Mouse (Mus musculus) Muller cell, postnatal 12 days (primary cell): ENCODE measurements around the gene Chchd4.

Source experiments
- DNase-seq: peaks from one replicate; pipeline ENCODE4 v3.0.0-alpha.2; 2015; ENCODE audit errors: inconsistent ontology term

Gene Chchd4

DNA sequence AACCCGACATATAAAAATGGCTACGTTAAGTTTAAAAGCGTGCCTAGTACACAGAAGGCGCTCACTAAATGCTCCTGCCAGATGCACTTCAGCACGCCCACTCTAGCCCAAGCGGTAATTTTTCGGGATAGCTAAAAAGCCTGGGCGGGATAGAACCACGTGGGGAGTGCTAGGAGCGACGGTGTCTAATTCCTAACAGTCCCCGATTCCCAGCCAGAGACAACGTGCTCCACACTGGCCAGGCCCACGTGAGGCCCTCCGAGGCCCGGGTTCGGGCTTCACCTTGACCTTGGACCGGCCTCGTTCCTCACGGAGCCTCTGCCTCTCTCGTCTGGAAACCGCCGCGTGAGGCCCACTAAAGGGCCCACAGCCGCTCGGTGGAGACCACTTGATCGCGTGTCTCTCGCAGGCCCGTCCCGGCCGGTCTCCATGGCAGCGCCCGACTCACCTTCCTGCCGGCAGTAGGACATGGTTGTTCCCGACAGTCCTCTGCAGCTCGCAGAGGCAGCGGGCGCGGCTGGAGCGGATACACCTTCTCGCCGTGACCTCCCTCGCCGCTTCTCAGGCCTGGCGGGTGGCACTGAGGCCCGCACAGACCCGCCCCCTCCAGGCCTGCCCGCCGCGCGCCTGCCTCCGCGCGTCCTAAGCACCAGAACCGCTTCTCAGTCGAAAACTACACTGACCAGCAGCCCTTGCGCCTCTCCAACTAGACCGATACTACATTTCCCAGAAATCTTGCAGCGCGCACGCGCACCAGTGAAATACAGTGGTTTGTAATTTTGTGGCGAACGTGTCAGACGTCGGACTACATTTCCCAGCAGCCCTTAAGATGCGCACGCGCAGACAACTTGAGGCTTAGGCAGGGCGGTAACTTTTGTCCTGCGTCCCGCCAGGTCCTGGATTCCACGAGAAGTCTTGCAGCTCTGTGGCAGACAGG is at the start of gene Chchd4, which contains the start of gene Tmem43:
Chchd4 (minus strand) TSS at position 679 of the 937 bp plus-strand sequence.
Tmem43 (plus strand) TSS at position 836 of the 937 bp plus-strand sequence.
- DNase-seq: peak; percentile 99

DNA sequence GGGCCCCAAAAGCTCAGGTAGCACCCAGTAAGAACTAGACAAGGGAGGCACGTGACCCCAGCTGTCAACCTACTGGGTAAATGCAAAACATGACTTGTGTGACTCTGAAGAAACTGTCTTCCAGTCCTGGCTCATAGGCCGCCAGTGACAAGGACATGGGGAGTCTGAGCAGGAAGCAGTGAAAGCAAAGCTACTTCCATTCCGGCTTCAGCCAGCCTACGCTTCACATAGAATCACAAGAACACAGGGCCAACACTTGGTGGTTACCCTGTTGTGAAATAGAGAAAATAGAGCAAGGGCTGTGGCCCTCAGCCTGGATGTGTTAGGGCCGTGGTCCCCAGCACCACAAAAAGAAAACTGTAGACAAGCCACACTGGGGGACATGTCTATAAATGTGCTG is 49.5 kb upstream of the Chchd4 start:
- no peak for DNase-seq

DNA sequence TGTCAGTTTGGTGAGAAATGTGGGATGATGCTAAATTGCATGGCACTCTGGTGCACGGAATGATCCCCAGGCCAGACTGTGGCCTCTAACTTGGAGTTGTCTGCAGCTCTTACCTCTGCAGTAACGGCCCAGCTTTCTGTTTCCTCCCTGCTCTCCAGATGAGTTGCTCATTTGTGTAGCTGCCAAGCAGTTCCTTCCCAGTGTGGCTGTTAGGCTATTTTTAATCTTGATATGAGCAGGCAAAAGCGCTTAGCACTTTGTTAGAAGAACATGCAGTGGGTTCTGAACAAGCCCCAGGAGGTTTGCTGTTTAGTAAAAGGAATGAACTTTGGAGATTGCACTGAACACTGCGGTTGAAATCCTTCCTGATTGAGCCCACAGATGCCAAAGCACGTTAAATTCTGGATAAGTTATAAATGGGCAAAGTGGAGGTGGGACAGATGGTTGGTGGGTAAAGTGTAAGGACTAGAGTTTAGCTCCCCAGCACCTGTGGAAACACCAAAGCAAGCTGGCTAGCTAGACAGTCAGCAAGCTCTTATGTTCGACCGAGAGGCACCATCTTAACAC is 45.2 kb upstream of the Chchd4 start:
- DNase-seq: no peak

GRCm38 (mm10) chr6:91515545-91516449 is 42.5 kb upstream of the Chchd4 start, which contains the start of the genes Xpc and Lsm3:
Gene Xpc (minus strand): TSS chr6:91515888.
Gene Lsm3 (plus strand): TSS chr6:91515928.
- DNase-seq: peak; percentile 98

DNA sequence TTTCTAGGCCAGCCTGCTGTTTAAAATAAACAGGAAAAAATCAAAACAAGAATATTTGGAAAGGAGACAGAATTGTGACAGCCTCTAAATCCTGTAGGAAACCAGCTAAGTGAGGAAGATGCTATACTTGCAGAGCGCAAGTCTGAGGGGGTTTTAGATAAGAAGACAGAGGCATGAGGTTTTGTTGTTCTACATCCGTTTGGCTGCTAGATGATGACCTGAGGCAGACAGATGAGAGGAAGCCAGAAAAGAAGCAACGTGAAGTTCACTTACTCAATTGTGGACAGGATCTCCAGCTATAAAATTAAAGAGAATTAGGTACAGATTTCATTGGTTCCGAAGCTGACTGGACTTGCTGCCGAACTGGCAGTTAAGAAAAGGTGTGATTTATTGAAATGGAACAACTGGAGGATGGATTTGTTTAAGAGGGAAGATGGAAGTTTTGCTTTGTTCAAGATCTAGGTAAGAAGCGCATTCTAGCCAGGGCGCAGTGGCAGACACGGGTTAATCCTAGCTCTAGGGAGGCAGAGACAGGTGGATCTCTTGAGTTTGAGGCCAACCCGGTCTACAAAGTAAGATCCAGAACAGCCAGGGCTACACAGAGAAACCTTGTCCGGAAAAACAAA is 41.5 kb upstream of the Chchd4 start:
- DNase-seq: no peak

- DNase-seq: no peak
These were observed 40.8 kb upstream of the Chchd4 start for GRCm38 (mm10) chr6:91514135-91514534.

DNA sequence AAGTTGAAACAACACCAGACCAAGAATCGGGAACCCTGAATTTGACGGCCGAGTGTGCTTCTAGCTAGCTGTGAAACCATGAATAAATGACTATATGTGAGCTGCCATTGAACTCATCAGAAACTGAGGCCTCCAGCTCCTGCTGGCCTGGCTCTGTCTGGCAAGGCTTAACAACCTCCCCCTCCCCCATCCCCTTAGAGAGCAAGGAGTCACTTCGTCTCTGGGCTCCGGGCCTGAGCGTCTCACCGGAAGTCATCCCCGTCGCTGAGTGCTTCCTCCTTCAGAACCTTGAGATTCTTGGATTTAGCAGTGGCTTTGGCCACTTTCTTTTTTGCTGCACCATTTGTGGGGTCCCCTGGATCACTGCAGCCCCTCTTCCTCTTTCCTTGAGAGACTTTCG is 36.9 kb upstream of the Chchd4 start:
- DNase-seq: no peak

GRCm38 (mm10) chr6:91509326-91509725 is 36.0 kb upstream of the Chchd4 start:
- peak; percentile 47 for DNase-seq

- DNase-seq: no peak
These were observed 34.7 kb upstream of the Chchd4 start for GRCm38 (mm10) chr6:91508041-91508440.

DNA sequence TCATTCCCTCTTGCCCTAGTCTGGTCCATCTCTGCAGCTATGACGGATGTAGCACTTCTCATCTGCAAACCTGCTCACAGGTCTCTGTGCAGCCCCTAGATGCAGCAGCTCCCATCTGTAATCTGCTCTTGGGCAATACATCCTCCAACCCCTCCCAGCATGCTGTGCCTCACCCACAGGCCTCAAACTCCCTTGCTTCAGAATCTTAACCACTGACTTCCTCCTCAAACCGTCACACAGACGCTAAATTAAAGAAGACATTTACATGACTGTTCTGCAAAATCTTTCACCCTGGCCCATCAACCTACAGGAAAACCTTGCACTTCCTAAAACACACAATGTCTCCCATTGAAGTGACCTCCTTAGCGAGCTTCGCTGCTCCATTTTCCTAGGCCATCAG is 32.7 kb upstream of the Chchd4 start:
- DNase-seq: no peak

DNA sequence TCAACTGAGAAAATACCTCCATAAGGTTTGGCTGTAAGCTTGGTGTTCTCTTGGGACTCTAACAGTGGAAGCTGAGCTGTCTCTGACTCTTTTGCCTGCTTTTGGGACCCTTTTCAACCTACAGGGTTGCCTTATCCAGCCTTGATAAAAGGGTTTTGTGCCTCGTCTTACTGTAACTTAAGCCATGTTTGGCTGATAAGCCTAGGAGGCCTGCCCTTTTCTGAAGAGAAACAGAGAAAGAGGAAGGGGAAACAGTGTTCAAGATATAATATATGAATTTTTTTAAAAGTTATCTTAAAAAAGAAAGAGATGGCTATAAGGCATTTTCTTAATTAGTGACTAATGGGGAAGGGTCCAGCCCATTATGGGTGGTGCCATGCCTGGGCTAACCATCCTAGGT is 30.0 kb upstream of the Chchd4 start:
- DNase-seq: no peak

- no peak for DNase-seq
These were observed 21.2 kb upstream of the Chchd4 start for GRCm38 (mm10) chr6:91494526-91494925.

- DNase-seq: no peak
These were observed 19.7 kb upstream of the Chchd4 start for GRCm38 (mm10) chr6:91493053-91493452.

DNA sequence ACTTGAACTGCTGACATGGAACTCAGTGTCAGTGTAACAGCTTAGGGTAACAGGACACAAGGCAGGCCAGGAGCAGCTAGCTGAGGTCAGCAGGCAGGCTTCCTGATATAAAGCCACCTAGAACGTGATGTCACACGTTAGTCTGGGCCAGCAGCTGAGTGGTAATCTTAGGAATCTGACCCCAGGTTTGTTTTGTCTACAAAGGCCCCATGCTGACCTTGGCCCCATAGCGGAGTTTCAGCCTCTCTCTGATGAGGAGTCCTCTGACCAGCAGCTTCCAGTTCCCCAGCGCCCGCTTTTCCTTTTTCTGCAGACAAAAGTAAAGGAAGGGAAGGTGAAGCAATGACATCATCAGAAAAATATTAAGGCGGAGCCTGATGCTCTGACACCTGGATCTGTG is 17.7 kb upstream of the Chchd4 start:
- no peak for DNase-seq

DNA sequence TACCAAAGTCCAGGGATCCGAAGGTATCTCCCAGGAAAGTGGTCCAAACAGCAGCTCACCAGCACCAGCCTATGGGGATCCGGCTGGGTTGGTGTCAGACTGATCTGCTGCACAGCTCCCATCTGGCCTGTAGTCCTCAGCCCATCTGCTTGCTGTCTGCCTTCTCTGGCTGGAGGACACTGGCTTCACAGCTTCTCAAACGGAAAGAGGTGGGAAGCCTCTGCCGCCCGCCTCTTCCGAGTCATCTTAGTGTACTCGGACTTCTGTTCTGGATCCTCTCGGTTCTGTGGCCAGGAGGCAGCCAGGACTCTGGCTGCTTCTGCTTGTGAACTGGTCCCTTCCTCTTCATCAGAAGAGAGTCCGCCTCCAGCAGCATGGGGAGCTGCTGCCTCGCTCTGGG is 16.5 kb upstream of the Chchd4 start:
- DNase-seq: no peak

- DNase-seq: peak; percentile 91
These were observed 15.3 kb upstream of the Chchd4 start for GRCm38 (mm10) chr6:91488496-91489212.

- DNase-seq: no peak
These were observed 13.5 kb upstream of the Chchd4 start for GRCm38 (mm10) chr6:91486736-91487453.

GRCm38 (mm10) chr6:91483371-91483770 is 10.0 kb upstream of the Chchd4 start:
- no peak for DNase-seq

GRCm38 (mm10) chr6:91476541-91476940 is 3.2 kb upstream of the Chchd4 start:
- DNase-seq: peak; percentile 60
